Mouse (Mus musculus): ENCODE measurements around the gene Lrrc52. TPM values are rescaled to one million over a fixed set of nuclear protein-coding genes. Genes with fewer than 3 reads are reported as not detected.

The Lrrc52 gene
- not detected in 2 replicates for polyA plus RNA-seq (2016; fragmentation: Nextera tagmentation; extraction: Ambion mirVana)

GRCm38 (mm10) chr1:167466765-167467426 is at the start of gene Lrrc52:
TSS of gene Lrrc52 (minus strand) at chr1:167466780.
- Histone ChIP-seq H3K9me3 (replicated peaks) (no peaks in the 10 kb centered on the region), H3K4me1 (no peaks in the 10 kb centered on the region), H3K27ac (no peak within 1 kb of the TSS), H3K4me3 (no peak within 1 kb of the TSS), H3K9ac (no peak within 1 kb of the TSS), H3K36me3 (no peaks in the 10 kb centered on the region), H3K4me2 (replicated peaks) (no peak within 1 kb of the TSS), H3K27me3 (no peaks in the 10 kb centered on the region)
- ATAC-seq (ENCODE audit: low FRiP score) = no peak
- 38% methylated on average over 9 of the region's 9 CpGs for WGBS

- no peak for ATAC-seq (ENCODE audit: low FRiP score)
- Histone ChIP-seq H3K27me3 (no peaks in the 10 kb centered on the region), H3K9ac (no peak overlapping the region), H3K4me2 (replicated peaks) (no peak overlapping the region), H3K9me3 (replicated peaks) (no peaks in the 10 kb centered on the region), H3K27ac (no peak overlapping the region), H3K36me3 (no peaks in the 10 kb centered on the region), H3K4me3 (no peak overlapping the region), H3K4me1 (no peaks in the 10 kb centered on the region)
- WGBS = 91% methylated on average over 9 of the region's 9 CpGs
Observed at GRCm38 (mm10) chr1:167511621-167512020, 45.0 kb upstream of the Lrrc52 start.

- Histone ChIP-seq H3K4me3 (no peak overlapping the region), H3K36me3 (no peaks in the 10 kb centered on the region), H3K4me1 (peaks cover 7% of the 10 kb centered on the region), H3K9ac (no peak overlapping the region), H3K27ac (peak overlapping the region; percentile 58), H3K4me2 (replicated peaks) (no peak overlapping the region), H3K9me3 (replicated peaks) (no peaks in the 10 kb centered on the region), H3K27me3 (no peaks in the 10 kb centered on the region)
- 51% methylated on average over 7 of the region's 7 CpGs for WGBS
- peak; percentile 71 for ATAC-seq (ENCODE audit: low FRiP score)
Observed at GRCm38 (mm10) chr1:167506048-167506447, 39.5 kb upstream of the Lrrc52 start.

- peak; percentile 55; the same call in 1 of the 2 replicates for ATAC-seq (ENCODE audit: low FRiP score)
- peaks cover 7% of the 10 kb centered on the region for H3K4me1 ChIP-seq
- 92% methylated on average over 1 of the region's 1 CpGs for WGBS
- H3K4me3 ChIP-seq = no peak overlapping the region
- no peaks in the 10 kb centered on the region for H3K27me3 ChIP-seq
- H3K36me3 ChIP-seq = no peaks in the 10 kb centered on the region
- peak overlapping the region; percentile 58 for H3K27ac ChIP-seq
- no peaks in the 10 kb centered on the region for H3K9me3 ChIP-seq (replicated peaks)
- H3K4me2 ChIP-seq (replicated peaks) = no peak overlapping the region
- H3K9ac ChIP-seq = no peak overlapping the region
Observed at GRCm38 (mm10) chr1:167505427-167505826, 38.8 kb upstream of the Lrrc52 start.

- Histone ChIP-seq H3K4me3 (no peak overlapping the region), H3K9ac (no peak overlapping the region), H3K9me3 (replicated peaks) (no peaks in the 10 kb centered on the region), H3K4me2 (replicated peaks) (no peak overlapping the region), H3K27ac (peak overlapping the region; percentile 32), H3K36me3 (no peaks in the 10 kb centered on the region), H3K4me1 (peaks cover 16% of the 10 kb centered on the region), H3K27me3 (no peaks in the 10 kb centered on the region)
- WGBS = 53% methylated on average over 12 of the region's 12 CpGs
- ATAC-seq (ENCODE audit: low FRiP score) = peak; percentile 64
Observed at GRCm38 (mm10) chr1:167499097-167499850, 32.7 kb upstream of the Lrrc52 start.

- Histone ChIP-seq H3K4me1 (peaks cover 16% of the 10 kb centered on the region), H3K27me3 (no peaks in the 10 kb centered on the region), H3K9ac (no peak overlapping the region), H3K4me3 (no peak overlapping the region), H3K36me3 (no peaks in the 10 kb centered on the region), H3K9me3 (replicated peaks) (no peaks in the 10 kb centered on the region), H3K27ac (0 out of 2 replicates have a peak overlapping the region, but pooled peaks have one; percentile 40), H3K4me2 (replicated peaks) (no peak overlapping the region)
- WGBS = 28% methylated on average over 10 of the region's 10 CpGs
- peak; percentile 55; the same call in 1 of the 2 replicates for ATAC-seq (ENCODE audit: low FRiP score)
Observed at GRCm38 (mm10) chr1:167497991-167498390, 31.4 kb upstream of the Lrrc52 start.

GRCm38 (mm10) chr1:167497560-167497959 is 31.0 kb upstream of the Lrrc52 start:
- no peak overlapping the region for H3K4me3 ChIP-seq
- H3K4me2 ChIP-seq (replicated peaks) = no peak overlapping the region
- WGBS = 44% methylated on average over 3 of the region's 3 CpGs
- no peaks in the 10 kb centered on the region for H3K27me3 ChIP-seq
- peaks cover 16% of the 10 kb centered on the region for H3K4me1 ChIP-seq
- H3K9me3 ChIP-seq (replicated peaks) = no peaks in the 10 kb centered on the region
- no peaks in the 10 kb centered on the region for H3K36me3 ChIP-seq
- H3K9ac ChIP-seq = no peak overlapping the region
- H3K27ac ChIP-seq = no peak overlapping the region
- no peak for ATAC-seq (ENCODE audit: low FRiP score)

- H3K9me3 ChIP-seq (replicated peaks) = no peaks in the 10 kb centered on the region
- no peak overlapping the region for H3K27ac ChIP-seq
- ATAC-seq (ENCODE audit: low FRiP score) = no peak
- H3K36me3 ChIP-seq = no peaks in the 10 kb centered on the region
- no peak overlapping the region for H3K9ac ChIP-seq
- no peaks in the 10 kb centered on the region for H3K4me1 ChIP-seq
- H3K27me3 ChIP-seq = no peaks in the 10 kb centered on the region
- no peak overlapping the region for H3K4me2 ChIP-seq (replicated peaks)
- H3K4me3 ChIP-seq = no peak overlapping the region
- 85% methylated on average over 7 of the region's 7 CpGs for WGBS
Observed at GRCm38 (mm10) chr1:167491501-167491900, 24.9 kb upstream of the Lrrc52 start.

- H3K9ac ChIP-seq = no peak overlapping the region
- ATAC-seq (ENCODE audit: low FRiP score) = no peak
- no peaks in the 10 kb centered on the region for H3K36me3 ChIP-seq
- no peaks in the 10 kb centered on the region for H3K4me1 ChIP-seq
- no peak overlapping the region for H3K4me3 ChIP-seq
- no peak overlapping the region for H3K27ac ChIP-seq
- no peaks in the 10 kb centered on the region for H3K9me3 ChIP-seq (replicated peaks)
- WGBS = 90% methylated on average over 5 of the region's 5 CpGs
- no peak overlapping the region for H3K4me2 ChIP-seq (replicated peaks)
- H3K27me3 ChIP-seq = no peaks in the 10 kb centered on the region
Observed at GRCm38 (mm10) chr1:167487933-167488332, 21.4 kb upstream of the Lrrc52 start.

GRCm38 (mm10) chr1:167486959-167487680 is 20.5 kb upstream of the Lrrc52 start:
- WGBS = 86% methylated on average over 3 of the region's 3 CpGs
- no peak overlapping the region for H3K9ac ChIP-seq
- H3K27me3 ChIP-seq = no peaks in the 10 kb centered on the region
- no peaks in the 10 kb centered on the region for H3K36me3 ChIP-seq
- H3K4me2 ChIP-seq (replicated peaks) = no peak overlapping the region
- no peaks in the 10 kb centered on the region for H3K4me1 ChIP-seq
- H3K9me3 ChIP-seq (replicated peaks) = no peaks in the 10 kb centered on the region
- H3K4me3 ChIP-seq = no peak overlapping the region
- no peak overlapping the region for H3K27ac ChIP-seq
- no peak for ATAC-seq (ENCODE audit: low FRiP score)

GRCm38 (mm10) chr1:167482863-167483262 is 16.3 kb upstream of the Lrrc52 start:
- Histone ChIP-seq H3K9ac (no peak overlapping the region), H3K27ac (no peak overlapping the region), H3K9me3 (replicated peaks) (no peaks in the 10 kb centered on the region), H3K27me3 (no peaks in the 10 kb centered on the region), H3K4me1 (no peaks in the 10 kb centered on the region), H3K4me2 (replicated peaks) (no peak overlapping the region), H3K4me3 (no peak overlapping the region), H3K36me3 (no peaks in the 10 kb centered on the region)
- WGBS = 87% methylated on average over 4 of the region's 4 CpGs
- ATAC-seq (ENCODE audit: low FRiP score) = no peak

- no peak overlapping the region for H3K27ac ChIP-seq
- H3K9me3 ChIP-seq (replicated peaks) = no peaks in the 10 kb centered on the region
- no peak overlapping the region for H3K9ac ChIP-seq
- ATAC-seq (ENCODE audit: low FRiP score) = no peak
- WGBS = 40% methylated on average over 4 of the region's 4 CpGs
- no peaks in the 10 kb centered on the region for H3K4me1 ChIP-seq
- H3K36me3 ChIP-seq = no peaks in the 10 kb centered on the region
- H3K4me2 ChIP-seq (replicated peaks) = no peak overlapping the region
- H3K27me3 ChIP-seq = no peaks in the 10 kb centered on the region
- no peak overlapping the region for H3K4me3 ChIP-seq
Observed at GRCm38 (mm10) chr1:167473585-167473984, 7.0 kb upstream of the Lrrc52 start.
